Mouse (Mus musculus) hindbrain, embryonic 10.5 days (tissue): ENCODE measurements at regions not wholly inside any gene's neighbourhood (a gene's known extent, or its start where the extent isn't known, plus 50 kb on each side); places are given as distances from the start of the nearest gene placed in this dataset.

ENCODE experiments used
- DNase-seq: peaks from one replicate; pipeline ENCODE4 v3.0.0-alpha.2; 2017; ENCODE audit warnings: low spot score
- H3K27ac ChIP-seq: fragments of 300-500 bp; sonication (generic); 2 replicates; pipeline ENCODE4 v1.5.1; 2016; ENCODE audit warnings: mild to moderate bottlenecking, moderate library complexity
- H3K27me3 ChIP-seq: fragments of 300-500 bp; sonication (generic); 2 replicates; pipeline ENCODE4 v1.6.1; 2016; ENCODE audit warnings: mild to moderate bottlenecking; ENCODE audit not compliant: poor library complexity, insufficient read depth, severe bottlenecking
- H3K36me3 ChIP-seq: fragments of 300-500 bp; sonication (generic); 2 replicates; pipeline ENCODE4 v1.6.1; 2016; ENCODE audit warnings: mild to moderate bottlenecking, moderate library complexity
- H3K4me1 ChIP-seq: fragments of 300-500 bp; sonication (generic); replicated peaks from 2 replicates; pipeline ENCODE4 v1.6.1; 2016; ENCODE audit warnings: mild to moderate bottlenecking
- H3K4me3 ChIP-seq: fragments of 300-500 bp; sonication (generic); 2 replicates; pipeline ENCODE4 v1.5.1; 2016; ENCODE audit warnings: mild to moderate bottlenecking, moderate library complexity
- H3K9me3 ChIP-seq: fragments of 300-500 bp; sonication (generic); 2 replicates; pipeline ENCODE4 v1.6.1; 2016; ENCODE audit warnings: mild to moderate bottlenecking, moderate library complexity
- WGBS: fragments of 180-500 bp; shearing (Covaris S2); methylation state at CpG from one replicate; pipeline ENCODE4 v1.1.7; 2016; 5-methylcytosine and 5-hydroxymethylcytosine counted together

- Histone ChIP-seq H3K4me3 (no peak overlapping the region), H3K4me1 (no peaks in the 10 kb centered on the region), H3K27me3 (no peaks in the 10 kb centered on the region), H3K9me3 (0 out of 2 replicates have a peak, but pooled peaks cover 4% of the 10 kb centered on the region), H3K27ac (no peak overlapping the region), H3K36me3 (no peaks in the 10 kb centered on the region)
- DNase-seq: no peak
- 89% methylated on average over 11 of the region's 11 CpGs for WGBS
Observed at GRCm38 (mm10) chr16:10098511-10098910, 71.5 kb upstream of the Rpl39l start.

GRCm38 (mm10) chr16:10088461-10089353 is 81.3 kb upstream of the Rpl39l start:
- peak; percentile 45 for DNase-seq
- Histone ChIP-seq H3K36me3 (no peaks in the 10 kb centered on the region), H3K4me1 (no peaks in the 10 kb centered on the region), H3K9me3 (no peaks in the 10 kb centered on the region), H3K27ac (peak overlapping the region; percentile 77), H3K27me3 (no peaks in the 10 kb centered on the region), H3K4me3 (no peak overlapping the region)
- 56% methylated on average over 18 of the region's 18 CpGs for WGBS

- H3K9me3 ChIP-seq: no peaks in the 10 kb centered on the region
- no peak overlapping the region for H3K27ac ChIP-seq
- no peak for DNase-seq
- no peaks in the 10 kb centered on the region for H3K36me3 ChIP-seq
- no peaks in the 10 kb centered on the region for H3K27me3 ChIP-seq
- H3K4me3 ChIP-seq: no peak overlapping the region
- WGBS: 28% methylated on average over 1 of the region's 1 CpGs
- H3K4me1 ChIP-seq: no peaks in the 10 kb centered on the region
Observed at GRCm38 (mm10) chr16:10086341-10086740, 83.7 kb upstream of the Rpl39l start.

- Histone ChIP-seq H3K36me3 (no peaks in the 10 kb centered on the region), H3K4me3 (no peak overlapping the region), H3K9me3 (no peaks in the 10 kb centered on the region), H3K4me1 (no peaks in the 10 kb centered on the region), H3K27me3 (no peaks in the 10 kb centered on the region), H3K27ac (no peak overlapping the region)
- DNase-seq: no peak
- 91% methylated on average over 5 of the region's 5 CpGs for WGBS
Observed at GRCm38 (mm10) chr16:10085429-10085828, 84.6 kb upstream of the Rpl39l start.

- Histone ChIP-seq H3K9me3 (no peaks in the 10 kb centered on the region), H3K4me3 (no peak overlapping the region), H3K36me3 (no peaks in the 10 kb centered on the region), H3K27me3 (no peaks in the 10 kb centered on the region), H3K4me1 (no peaks in the 10 kb centered on the region), H3K27ac (no peak overlapping the region)
- whole genome bisulfite sequencing: 41% methylated on average over 2 of the region's 2 CpGs
- DNase-seq: no peak
Observed at GRCm38 (mm10) chr16:10081751-10082150, 86.4 kb upstream of the Grin2a start.

- 89% methylated on average over 7 of the region's 7 CpGs for WGBS
- no peaks in the 10 kb centered on the region for H3K27me3 ChIP-seq
- no peak overlapping the region for H3K27ac ChIP-seq
- H3K4me1 ChIP-seq: no peaks in the 10 kb centered on the region
- no peak for DNase-seq
- H3K9me3 ChIP-seq: no peaks in the 10 kb centered on the region
- no peak overlapping the region for H3K4me3 ChIP-seq
- H3K36me3 ChIP-seq: no peaks in the 10 kb centered on the region
Observed at GRCm38 (mm10) chr16:10080121-10080679, 84.8 kb upstream of the Grin2a start.

GRCm38 (mm10) chr16:10073158-10073557 is 77.8 kb upstream of the Grin2a start:
- peak; percentile 70 for DNase-seq
- Histone ChIP-seq H3K4me1 (no peaks in the 10 kb centered on the region), H3K4me3 (no peak overlapping the region), H3K27me3 (no peaks in the 10 kb centered on the region), H3K9me3 (no peaks in the 10 kb centered on the region), H3K27ac (0 out of 2 replicates have a peak overlapping the region, but pooled peaks have one; percentile 23), H3K36me3 (no peaks in the 10 kb centered on the region)
- 21% methylated on average over 6 of the region's 6 CpGs for WGBS

GRCm38 (mm10) chr16:10063491-10063890 is 68.1 kb upstream of the Grin2a start:
- no peaks in the 10 kb centered on the region for H3K4me1 ChIP-seq
- no peaks in the 10 kb centered on the region for H3K36me3 ChIP-seq
- 82% methylated on average over 8 of the region's 8 CpGs for WGBS
- no peak overlapping the region for H3K27ac ChIP-seq
- DNase-seq: no peak
- H3K4me3 ChIP-seq: no peak overlapping the region
- H3K27me3 ChIP-seq: no peaks in the 10 kb centered on the region
- no peaks in the 10 kb centered on the region for H3K9me3 ChIP-seq

GRCm38 (mm10) chr16:10058094-10058493 is 62.7 kb upstream of the Grin2a start:
- no peaks in the 10 kb centered on the region for H3K4me1 ChIP-seq
- no peak for DNase-seq
- 80% methylated on average over 4 of the region's 4 CpGs for WGBS
- H3K9me3 ChIP-seq: no peaks in the 10 kb centered on the region
- H3K4me3 ChIP-seq: no peak overlapping the region
- no peaks in the 10 kb centered on the region for H3K36me3 ChIP-seq
- H3K27ac ChIP-seq: no peak overlapping the region
- H3K27me3 ChIP-seq: no peaks in the 10 kb centered on the region
